Mouse (Mus musculus): Measurements from ENCODE around the gene Lce1c.

DNA sequence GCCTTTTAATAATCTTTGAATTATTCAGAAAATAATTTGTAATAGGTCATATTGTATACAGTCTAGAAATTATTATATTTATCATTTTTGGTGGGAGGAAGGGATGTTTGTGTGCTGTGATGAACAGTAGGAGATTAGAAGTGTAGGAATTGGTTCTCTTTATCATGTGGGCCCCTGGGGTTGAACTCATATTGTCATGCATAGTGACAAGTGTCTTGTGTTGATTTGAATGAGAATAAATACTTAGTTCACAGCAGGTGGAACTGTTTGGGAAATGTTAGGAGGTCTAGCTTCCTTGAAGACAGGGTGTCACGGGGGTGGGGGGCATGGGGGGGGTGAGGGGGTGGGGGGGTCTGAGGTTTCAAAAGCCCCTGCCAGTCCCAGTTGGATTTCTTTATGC lies 15.6 kb downstream of the Lce1c start:
- no peak for TF ChIP-seq GATA1 (IDR thresholded peaks at IDR 0.05; ENCODE audit: low read length)
- TF ChIP-seq TAL1 (IDR thresholded peaks at IDR 0.05; ENCODE audit: low read length): no peak
